Mouse (Mus musculus): ENCODE results near the gene Zgrf1.

Gene Zgrf1

DNA sequence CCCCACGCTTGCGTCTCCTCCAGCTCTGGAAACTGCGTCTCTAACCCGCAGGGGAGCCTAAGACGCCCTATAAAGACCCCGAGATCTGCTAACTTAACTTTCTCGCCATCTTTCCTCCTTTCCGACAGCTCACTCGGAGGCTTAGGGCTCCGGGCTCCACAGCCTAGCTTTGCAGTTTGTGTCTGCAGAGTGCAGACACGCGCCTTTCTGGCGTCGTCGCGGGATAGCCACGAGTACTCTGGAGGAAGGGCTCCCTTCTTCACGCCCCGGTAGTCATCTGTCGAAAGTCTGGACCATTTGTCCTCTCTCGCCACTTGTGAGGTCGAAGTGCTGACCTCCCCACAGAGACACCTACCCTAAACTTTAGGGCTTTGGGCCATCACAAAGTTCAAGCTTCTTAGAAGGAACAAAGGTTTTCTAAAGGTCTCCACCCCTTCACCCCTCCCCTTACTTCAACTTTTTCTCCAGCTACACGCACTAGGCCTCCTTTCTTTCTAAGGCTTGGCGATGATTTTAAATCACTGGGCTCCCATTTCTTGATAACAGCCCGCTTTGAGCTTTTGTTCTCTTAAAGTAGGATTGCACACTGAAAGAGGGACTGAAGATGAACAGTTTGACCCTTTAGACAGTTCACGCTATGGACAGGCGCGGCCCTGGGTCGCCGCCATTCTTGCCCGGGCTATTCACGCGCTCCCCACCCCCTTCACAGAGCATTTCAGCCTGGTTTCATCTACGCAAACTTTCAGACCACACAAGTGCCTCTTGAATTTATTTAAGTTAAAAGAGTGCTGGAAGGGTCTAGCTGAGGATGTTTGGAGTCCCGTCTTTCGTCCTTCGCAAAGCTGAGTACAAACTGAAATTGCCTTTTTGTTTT lies 75.3 kb downstream of the Zgrf1 start:
- ChIA-PET POLR2A (interaction anchor here in 2 of 4 experiments (0.6 to 2.2 kb wide), 9 partner anchors 12 to 896 kb away, joined by 3 to 13 read pairs (median 3); partner anchors contain the start of genes Larp7 (in 1 of the 2) and Zgrf1 (in 1 of the 2)), CTCF (interaction anchor here (0.6 to 2.4 kb wide), 7 partner anchors 11 to 381 kb away, joined by 3 to 17 read pairs (median 6); partner anchors contain the start of gene Alpk1 (in 1 of the 4))

- ChIA-PET CTCF (no interaction called here), POLR2A (interaction anchor here in 1 of 4 experiments (0.5 kb wide), 1 partner anchor 1816 kb away, joined by 3 read pairs; no protein-coding TSS in a partner anchor)
These were observed 76.9 kb downstream of the Zgrf1 start for GRCm38 (mm10) chr3:127630190-127630589.

- CTCF ChIA-PET, result interaction anchor here in 1 of 4 experiments (1.4 to 4.0 kb wide), 2 partner anchors 9 to 133 kb away, joined by 6 to 21 read pairs; no protein-coding TSS in a partner anchor
- POLR2A ChIA-PET, result interaction anchor here in 2 of 4 experiments (0.6 kb wide), 2 partner anchors 1582 to 1843 kb away, joined by 3 read pairs; no protein-coding TSS in a partner anchor
These were observed 77.6 kb downstream of the Zgrf1 start for GRCm38 (mm10) chr3:127630735-127631372.

DNA sequence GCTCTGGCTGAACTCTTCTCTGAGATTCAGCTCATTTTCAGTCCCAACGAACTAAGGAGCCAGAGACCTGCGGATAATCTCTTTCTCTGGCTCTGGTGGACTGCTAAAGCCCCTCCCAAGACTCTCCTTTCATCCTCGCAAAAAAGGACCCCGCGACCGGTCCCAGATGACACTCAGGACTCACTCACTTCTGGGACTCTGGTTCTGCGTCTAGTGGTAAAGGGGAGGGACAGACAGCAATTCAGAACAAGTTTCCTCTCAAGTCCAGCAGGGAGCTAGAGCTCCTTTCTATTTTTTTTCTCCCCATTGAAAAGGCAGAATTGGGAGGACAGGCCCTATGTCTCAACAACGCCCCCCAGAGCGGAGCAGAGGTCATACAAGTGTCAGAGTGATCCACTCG lies 78.3 kb downstream of the Zgrf1 start:
- CTCF ChIA-PET, result interaction anchor here in 1 of 4 experiments (1.4 to 4.0 kb wide), 2 partner anchors 9 to 132 kb away, joined by 6 to 21 read pairs; no protein-coding TSS in a partner anchor
- POLR2A ChIA-PET, result interaction anchor here in 2 of 4 experiments (0.6 kb wide), 2 partner anchors 1581 to 1842 kb away, joined by 3 read pairs; no protein-coding TSS in a partner anchor

DNA sequence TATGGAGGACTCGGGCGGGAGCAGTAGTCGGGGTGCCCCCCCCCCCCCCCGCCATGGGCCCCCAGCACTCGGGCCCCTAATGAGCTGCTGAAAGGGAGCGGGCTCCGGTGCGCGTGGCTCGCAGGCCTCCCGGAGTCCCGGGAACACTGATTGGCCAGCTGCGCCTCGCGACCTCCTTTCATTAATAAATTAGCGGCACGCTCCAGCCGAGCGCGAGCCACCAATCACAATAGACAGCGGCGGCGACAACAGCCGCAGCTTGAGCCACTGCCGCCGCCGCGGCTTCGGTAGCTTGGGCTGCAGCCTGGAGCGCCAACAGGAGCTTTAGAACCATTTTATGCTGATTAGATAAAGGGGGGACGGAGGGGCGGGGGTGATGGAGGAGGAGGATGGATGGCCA lies 79.2 kb downstream of the Zgrf1 start:
- ChIA-PET POLR2A (interaction anchor here (0.6 to 1.0 kb wide), 7 partner anchors 14 to 403 kb away, joined by 3 to 12 read pairs (median 3); no protein-coding TSS in a partner anchor), CTCF (interaction anchor here (0.5 to 4.0 kb wide), 25 partner anchors 9 to 1779 kb away, joined by 3 to 21 read pairs (median 4); partner anchors contain the start of genes Alpk1 (in 2 of the 4) and Ank2 (in 1 of the 4))

GRCm38 (mm10) chr3:127633080-127634032 lies 80.1 kb downstream of the Zgrf1 start, which contains the start of gene Neurog2:
TSS of gene Neurog2 (plus strand) at chr3:127633135.
- ChIA-PET CTCF (interaction anchor here (0.5 to 4.0 kb wide), 46 partner anchors 8 to 1724 kb away, joined by 3 to 30 read pairs (median 4); partner anchors contain the start of genes Alpk1 (in 2 of the 4) and Ank2 (in 1 of the 4)), POLR2A (interaction anchor here (0.6 to 2.0 kb wide), 16 partner anchors 7 to 263 kb away, joined by 3 to 7 read pairs (median 3); partner anchors contain the start of genes Fam241a (in 1 of the 4) and Larp7 (in 1 of the 4))

DNA sequence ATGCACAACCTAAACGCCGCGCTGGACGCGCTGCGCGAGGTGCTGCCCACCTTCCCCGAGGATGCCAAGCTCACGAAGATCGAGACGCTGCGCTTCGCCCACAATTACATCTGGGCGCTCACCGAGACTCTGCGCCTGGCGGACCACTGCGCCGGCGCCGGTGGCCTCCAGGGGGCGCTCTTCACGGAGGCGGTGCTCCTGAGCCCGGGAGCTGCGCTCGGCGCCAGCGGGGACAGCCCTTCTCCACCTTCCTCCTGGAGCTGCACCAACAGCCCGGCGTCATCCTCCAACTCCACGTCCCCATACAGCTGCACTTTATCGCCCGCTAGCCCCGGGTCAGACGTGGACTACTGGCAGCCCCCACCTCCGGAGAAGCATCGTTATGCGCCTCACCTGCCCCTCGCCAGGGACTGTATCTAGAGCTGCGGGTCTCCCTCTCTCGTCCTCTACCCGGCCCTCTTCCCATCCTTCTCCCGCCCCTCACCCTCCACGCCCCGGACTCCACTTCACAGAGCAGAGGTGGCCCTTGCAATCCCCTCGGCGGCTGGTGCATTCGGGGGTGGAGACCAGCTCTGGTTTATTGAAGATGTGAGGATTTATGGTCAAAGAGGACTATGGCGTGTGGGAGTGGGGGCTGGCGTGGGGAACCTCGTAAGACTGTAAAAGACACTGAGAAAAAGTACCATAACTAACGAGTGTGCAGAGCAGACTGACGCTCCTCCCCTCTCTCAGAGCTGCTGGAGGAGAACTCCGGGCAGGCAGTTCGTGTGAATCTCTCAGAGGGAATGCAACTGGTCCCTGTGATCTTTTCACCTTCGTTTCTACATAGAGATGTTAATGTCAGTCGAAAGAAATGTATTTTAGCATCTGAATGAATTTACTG lies 81.1 kb downstream of the Zgrf1 start:
- ChIA-PET POLR2A (interaction anchor here (0.6 to 2.0 kb wide), 11 partner anchors 8 to 1975 kb away, joined by 3 to 7 read pairs (median 3); partner anchors contain the start of genes Fam241a (in 1 of the 4) and Larp7 (in 1 of the 4)), CTCF (interaction anchor here (0.5 to 4.0 kb wide), 49 partner anchors 8 to 1723 kb away, joined by 3 to 30 read pairs (median 4); partner anchors contain the start of gene Alpk1 (in 3 of the 4))

GRCm38 (mm10) chr3:127634984-127635349 lies 81.7 kb downstream of the Zgrf1 start:
- POLR2A ChIA-PET, result interaction anchor here (0.6 to 2.0 kb wide), 4 partner anchors 9 to 1974 kb away, joined by 3 to 7 read pairs (median 4); no protein-coding TSS in a partner anchor
- CTCF ChIA-PET, result interaction anchor here (0.7 to 4.0 kb wide), 23 partner anchors 7 to 637 kb away, joined by 3 to 30 read pairs (median 5); partner anchors contain the start of gene Alpk1 (in 1 of the 4)

DNA sequence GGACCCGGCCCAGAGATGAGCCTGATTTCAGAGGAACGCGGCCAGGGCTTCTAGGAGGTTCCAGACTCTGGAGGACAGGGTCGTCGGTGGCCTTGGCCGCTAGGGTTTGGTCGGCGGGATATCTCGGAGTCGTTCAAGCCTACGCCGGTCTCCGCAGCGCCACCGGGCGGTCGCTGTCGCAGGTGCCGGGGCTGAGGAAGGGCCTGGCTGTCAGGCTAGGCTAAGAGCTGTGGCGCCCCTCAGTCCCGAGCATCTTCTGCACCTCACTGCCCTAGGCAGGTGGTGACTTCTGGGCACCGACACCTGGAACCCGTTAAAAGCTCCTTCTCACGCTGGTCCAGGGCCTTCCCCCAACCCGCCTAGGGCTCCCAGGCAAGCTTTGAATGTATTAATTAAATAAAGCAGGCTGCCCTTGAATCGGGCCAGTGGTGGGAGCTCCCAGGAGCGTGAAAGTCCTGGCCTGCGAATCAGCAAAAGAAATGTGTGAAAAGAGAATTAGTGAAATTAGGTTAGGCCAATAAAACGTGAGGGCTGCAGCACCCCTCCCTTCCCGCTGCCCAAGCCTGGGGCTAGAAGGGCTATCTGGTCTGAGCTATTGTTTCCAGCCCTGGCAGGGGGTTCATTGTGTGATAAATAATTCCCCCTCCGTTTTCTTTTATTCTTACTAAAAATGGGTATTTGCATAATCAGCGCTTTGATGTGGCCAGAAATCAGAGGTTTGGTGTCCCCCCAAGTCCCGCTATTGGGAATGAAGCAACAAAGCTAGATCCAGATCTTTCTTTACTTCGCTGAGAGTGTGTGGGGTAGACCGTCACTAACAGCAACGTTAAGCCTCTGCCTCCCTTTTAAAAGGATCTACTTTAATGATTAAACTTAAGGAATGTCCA lies 86.8 kb downstream of the Zgrf1 start:
- POLR2A ChIA-PET, result interaction anchor here in 2 of 4 experiments (1.0 to 2.2 kb wide), 2 partner anchors 12 to 27 kb away, joined by 3 to 13 read pairs; no protein-coding TSS in a partner anchor
- CTCF ChIA-PET, result interaction anchor here (0.5 to 4.0 kb wide), 27 partner anchors 9 to 1981 kb away, joined by 3 to 21 read pairs (median 4); partner anchors contain the start of genes Alpk1 (in 1 of the 4) and Ank2 (in 1 of the 4)

DNA sequence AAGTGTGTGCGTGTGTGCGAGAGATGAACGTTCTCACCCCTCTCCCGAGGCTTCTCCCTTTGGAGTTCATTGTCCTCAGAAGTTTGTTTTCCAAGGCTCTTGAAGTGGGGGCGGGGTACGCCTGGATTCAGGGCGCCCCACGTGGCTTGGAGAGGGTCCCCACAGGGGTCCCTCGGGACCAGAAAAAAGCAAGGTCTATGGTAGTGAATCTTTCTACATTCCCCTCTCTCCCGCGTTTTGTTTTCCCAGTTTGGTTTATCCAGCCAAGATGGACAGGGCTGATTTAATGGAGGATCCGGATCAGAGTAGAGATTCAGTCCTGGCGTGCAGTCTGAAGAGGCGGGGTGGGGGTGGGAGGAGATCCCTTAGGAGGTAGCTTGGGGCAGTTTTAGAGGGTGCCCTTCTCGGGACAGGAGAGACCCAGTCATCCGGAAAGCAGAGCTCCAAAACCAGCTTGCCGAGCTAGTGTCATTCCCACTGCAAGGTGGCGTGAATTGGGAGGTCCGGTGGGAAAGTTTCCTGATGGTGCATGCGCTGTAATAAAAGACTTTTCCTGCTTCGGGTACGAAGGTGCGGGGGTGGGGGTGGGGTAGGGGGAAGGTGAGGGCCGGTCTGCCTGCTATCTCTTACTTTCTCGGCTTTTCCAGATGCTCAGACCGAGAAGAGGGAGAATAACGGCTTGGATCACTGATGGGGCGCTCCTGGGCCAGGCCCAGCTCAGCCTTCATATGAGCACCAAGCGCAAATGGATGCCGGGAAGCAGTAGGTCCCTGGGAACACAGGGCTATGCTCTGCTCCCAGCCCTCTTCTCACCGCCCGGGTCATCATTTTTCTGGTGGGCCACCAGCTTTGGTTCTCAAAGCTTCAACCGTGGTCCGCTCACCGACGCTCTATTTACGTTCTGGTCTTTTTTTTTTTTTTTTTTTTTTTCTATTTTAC lies 87.7 kb downstream of the Zgrf1 start:
- POLR2A ChIA-PET, result interaction anchor here in 1 of 4 experiments (0.7 to 2.2 kb wide), 2 partner anchors 13 to 123 kb away, joined by 3 to 13 read pairs; no protein-coding TSS in a partner anchor
- CTCF ChIA-PET, result interaction anchor here (0.5 to 4.0 kb wide), 19 partner anchors 9 to 1564 kb away, joined by 3 to 21 read pairs (median 4); no protein-coding TSS in a partner anchor

- CTCF ChIA-PET, result interaction anchor here in 2 of 4 experiments (1.1 to 4.0 kb wide), 3 partner anchors 8 to 14 kb away, joined by 4 to 17 read pairs (median 4); no protein-coding TSS in a partner anchor
- POLR2A ChIA-PET, result no interaction called here
These were observed 88.9 kb downstream of the Zgrf1 start for GRCm38 (mm10) chr3:127642211-127642610.

DNA sequence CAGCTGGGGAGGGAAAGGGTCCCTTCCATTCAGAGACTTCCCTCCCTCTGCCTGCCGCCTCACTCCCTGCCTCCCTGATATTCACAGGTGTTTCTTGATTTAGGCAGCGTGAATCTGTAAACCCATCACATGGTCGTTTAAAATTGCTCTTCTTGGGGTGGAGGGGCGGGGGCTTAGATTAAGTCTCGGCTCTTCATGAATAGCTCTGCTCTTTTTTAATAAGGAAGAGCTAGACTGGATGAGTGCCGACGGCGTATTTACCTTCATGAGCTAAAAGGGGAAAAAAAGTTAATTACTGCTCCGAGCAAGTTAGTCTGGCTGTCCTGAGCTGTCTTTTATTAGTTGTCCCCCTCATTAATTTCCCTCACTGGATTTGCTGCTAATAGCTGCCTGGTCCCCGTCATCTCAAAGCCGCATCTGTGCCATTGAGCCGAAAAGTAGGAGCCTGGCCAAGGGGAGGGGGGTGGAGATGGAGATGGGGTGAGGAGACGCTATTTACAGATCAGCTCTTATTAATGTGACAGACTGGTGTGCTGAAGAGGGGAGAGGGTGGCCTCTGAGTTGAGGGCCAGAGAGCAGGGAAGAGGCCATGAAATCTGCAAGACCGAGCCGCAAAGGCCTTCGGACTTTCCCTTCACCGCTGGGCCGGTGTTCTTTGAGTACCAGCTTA lies 93.0 kb downstream of the Zgrf1 start:
- POLR2A ChIA-PET, result interaction anchor here in 1 of 4 experiments (0.7 to 0.9 kb wide), 3 partner anchors 14 to 292 kb away, joined by 3 read pairs; partner anchors contain the start of gene Neurog2
- CTCF ChIA-PET, result interaction anchor here (0.9 to 1.3 kb wide), 5 partner anchors 12 to 117 kb away, joined by 3 to 5 read pairs (median 4); no protein-coding TSS in a partner anchor

Measured in embryonic stem cell, embryonic (primary cell).